Mouse (Mus musculus): ENCODE results near the gene Gchfr. TPM values are rescaled to one million over a fixed set of nuclear protein-coding genes. Genes with fewer than 3 reads are reported as not detected.

The Gchfr gene
- polyA plus RNA-seq, 1 experiment from 2014 or later: not detected

DNA sequence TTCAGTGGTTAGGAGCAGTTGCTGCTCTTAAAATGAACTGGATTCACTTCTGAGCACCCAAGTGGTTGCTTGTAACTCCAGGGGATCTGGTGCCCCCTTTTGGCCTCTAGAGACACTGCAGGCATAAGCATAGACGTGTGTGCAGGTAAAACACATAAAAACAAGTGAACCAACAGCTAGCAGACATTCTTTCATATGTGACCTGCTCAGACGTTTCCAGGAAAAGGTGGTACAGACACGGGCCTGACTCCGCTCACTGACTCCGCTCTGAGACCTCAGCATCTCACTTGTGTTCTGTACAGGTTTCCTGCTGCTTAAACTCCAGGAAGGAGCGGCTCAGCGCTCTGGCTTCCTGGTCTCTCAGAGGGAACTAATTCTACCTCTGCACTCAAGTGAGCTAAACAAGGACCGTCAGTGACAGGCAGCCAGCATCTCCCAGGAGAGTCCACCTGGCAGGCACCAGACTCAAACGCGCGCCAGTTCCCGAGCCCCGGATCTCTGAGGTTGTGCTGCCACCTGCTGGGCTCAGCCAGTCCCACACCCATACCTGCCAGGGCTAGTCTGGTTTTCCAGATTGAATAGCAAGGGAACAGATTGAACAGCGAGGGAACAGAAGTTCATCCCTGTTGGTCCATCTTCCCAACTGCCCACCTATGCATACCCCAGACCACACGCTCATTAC is 21.6 kb downstream of the Gchfr start:
- Histone ChIP-seq H3K27ac (no peak overlapping the region), H3K36me3 (ENCODE audit: inconsistent target) (peaks cover 19% of the 10 kb centered on the region; the same call in 1 of the 2 replicates), H3K79me2 (ENCODE audit: inconsistent target) (peaks cover 5% of the 10 kb centered on the region; the same call in 1 of the 2 replicates), H3K4me3 (ENCODE audit: inconsistent target) (no peak overlapping the region)
- WGBS (ENCODE audit: missing documents): 5% methylated on average over 15 of the region's 15 CpGs

DNA sequence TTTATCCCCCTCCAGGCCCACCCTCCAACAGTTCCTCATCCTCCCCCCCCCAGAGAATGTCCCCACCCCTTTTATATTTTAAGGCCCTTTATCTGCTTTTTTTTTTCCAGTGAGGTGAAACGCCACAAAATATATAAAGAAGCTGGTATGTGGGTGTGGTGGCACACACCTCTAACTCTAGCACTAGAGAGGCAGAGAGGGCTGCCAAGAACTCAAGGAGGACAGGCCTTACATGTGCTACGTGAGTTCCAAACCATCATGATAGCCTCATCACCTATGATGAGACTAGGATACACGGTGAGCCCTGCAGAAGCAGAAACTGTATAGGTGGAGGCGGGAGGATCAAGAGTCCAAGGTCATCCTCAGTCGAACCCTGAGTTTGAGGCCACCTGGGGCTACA is 23.4 kb downstream of the Gchfr start:
- Histone ChIP-seq H3K27ac (no peak overlapping the region), H3K79me2 (ENCODE audit: inconsistent target) (peaks cover 8% of the 10 kb centered on the region; the same call in 1 of the 2 replicates), H3K4me3 (ENCODE audit: inconsistent target) (no peak overlapping the region), H3K36me3 (ENCODE audit: inconsistent target) (peaks cover 5% of the 10 kb centered on the region; the same call in 1 of the 2 replicates)
- WGBS (ENCODE audit: missing documents): 92% methylated on average over 5 of the region's 5 CpGs

DNA sequence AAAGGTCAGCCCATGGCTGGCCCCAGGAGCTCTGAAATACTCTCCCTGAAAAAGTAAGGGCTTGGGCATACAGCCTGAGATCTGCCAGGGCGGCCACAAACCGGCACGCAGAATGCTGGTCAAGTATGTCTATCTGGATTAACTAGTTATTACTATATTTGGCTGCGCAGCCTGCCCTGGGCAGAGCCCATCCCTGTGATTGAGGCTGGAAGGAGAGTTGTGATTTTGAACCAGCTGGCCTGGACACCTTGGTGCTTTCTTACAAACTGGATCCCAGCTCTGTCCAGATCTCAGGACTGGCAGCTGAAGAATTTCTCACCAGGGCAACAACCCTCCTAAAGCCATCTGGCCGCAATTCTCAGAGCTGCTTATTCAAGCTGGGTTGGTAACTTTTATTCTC is 26.6 kb downstream of the Gchfr start:
- Histone ChIP-seq H3K4me3 (ENCODE audit: inconsistent target) (no peak overlapping the region), H3K36me3 (ENCODE audit: inconsistent target) (no peaks in the 10 kb centered on the region), H3K27ac (no peak overlapping the region), H3K79me2 (ENCODE audit: inconsistent target) (peaks cover 27% of the 10 kb centered on the region; the same call in 1 of the 2 replicates)
- 98% methylated on average over 5 of the region's 5 CpGs for WGBS (ENCODE audit: missing documents)

DNA sequence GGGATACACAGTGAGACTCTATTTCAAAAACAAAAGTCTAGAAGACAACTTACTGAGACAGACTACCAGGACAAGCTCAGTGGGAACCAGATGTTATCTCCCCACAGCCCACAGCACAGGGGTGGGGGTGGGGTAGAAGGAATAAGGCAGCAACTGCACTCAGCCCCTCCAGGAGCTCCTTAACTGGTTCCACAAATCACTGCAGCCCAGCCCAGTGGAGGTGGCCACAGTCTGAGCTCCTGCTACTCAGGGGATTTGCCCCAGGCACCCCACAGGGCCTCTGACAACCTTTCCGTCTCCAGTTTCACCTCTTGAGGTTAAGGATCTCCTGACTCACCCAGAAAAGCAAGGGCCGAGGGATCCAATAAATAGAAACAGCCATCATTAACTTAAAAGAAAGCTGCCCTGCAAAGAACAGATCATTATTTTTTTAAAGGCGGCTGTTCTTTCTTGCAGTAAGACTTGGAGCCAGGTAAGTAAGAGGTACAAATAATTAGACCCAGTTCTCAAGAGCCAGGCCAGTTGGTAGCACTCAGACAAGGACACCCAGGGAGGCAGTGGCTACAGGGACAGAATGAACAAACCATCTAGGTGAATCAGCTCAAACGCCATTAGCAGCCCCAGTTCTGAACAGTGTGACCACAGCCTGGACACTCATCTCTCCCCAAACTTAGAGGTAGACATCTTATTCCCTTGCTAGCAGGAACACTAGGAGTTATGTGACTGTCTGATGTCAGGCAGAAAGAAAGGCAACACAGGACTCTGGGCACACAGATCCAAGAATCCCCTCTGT is 28.9 kb downstream of the Gchfr start:
- Histone ChIP-seq H3K79me2 (ENCODE audit: inconsistent target) (peaks cover 47% of the 10 kb centered on the region; the same call in 1 of the 2 replicates), H3K27ac (no peak overlapping the region), H3K4me3 (ENCODE audit: inconsistent target) (no peak overlapping the region), H3K36me3 (ENCODE audit: inconsistent target) (no peaks in the 10 kb centered on the region)
- 92% methylated on average over 4 of the region's 4 CpGs for WGBS (ENCODE audit: missing documents)

DNA sequence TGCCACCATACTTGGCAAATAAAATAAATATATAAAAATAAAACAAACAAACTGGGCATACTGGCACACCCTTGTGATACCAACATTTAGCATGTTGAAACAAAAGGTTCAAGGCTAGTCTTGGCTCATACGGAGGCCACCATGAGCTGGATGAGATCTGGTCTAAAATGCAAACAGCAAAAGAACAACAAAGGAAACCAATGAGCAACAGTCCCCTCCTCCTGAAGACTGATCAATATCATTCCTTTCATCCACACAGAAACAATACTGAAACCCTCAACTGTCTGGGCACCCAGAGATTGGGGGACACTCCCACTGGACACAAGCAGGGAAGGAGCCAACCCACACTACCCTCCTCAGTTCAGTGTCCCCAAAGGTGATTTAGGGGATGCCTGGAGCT is 29.9 kb downstream of the Gchfr start:
- Histone ChIP-seq H3K4me3 (ENCODE audit: inconsistent target) (no peak overlapping the region), H3K36me3 (ENCODE audit: inconsistent target) (no peaks in the 10 kb centered on the region), H3K79me2 (ENCODE audit: inconsistent target) (peaks cover 55% of the 10 kb centered on the region; the same call in 1 of the 2 replicates), H3K27ac (no peak overlapping the region)
- 89% methylated on average over 1 of the region's 1 CpGs for WGBS (ENCODE audit: missing documents)

DNA sequence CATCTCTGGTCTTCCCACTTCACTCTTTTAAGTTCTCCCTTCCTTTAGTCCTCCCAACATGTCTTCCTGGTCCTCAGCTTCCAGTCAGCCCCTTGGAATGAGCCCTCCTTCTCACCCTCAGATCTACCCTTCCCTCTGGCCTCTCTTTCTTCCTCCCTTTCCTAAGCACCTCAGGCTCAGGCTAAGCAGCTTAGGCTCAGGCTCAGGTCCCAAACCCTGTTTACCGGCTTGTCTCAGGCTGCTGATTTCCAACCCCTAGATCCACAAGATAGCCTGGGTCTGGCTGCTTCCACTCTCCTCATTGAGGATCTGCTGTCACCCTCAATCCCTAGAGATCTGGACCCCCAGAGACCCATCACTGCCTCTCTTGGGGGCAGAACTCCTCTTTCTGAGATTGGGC is 30.5 kb downstream of the Gchfr start:
- no peaks in the 10 kb centered on the region for H3K36me3 ChIP-seq (ENCODE audit: inconsistent target)
- 100% methylated on average over 1 of the region's 1 CpGs for WGBS (ENCODE audit: missing documents)
- H3K27ac ChIP-seq: no peak overlapping the region
- H3K79me2 ChIP-seq (ENCODE audit: inconsistent target): peaks cover 61% of the 10 kb centered on the region; the same call in 1 of the 2 replicates
- H3K4me3 ChIP-seq (ENCODE audit: inconsistent target): no peak overlapping the region

DNA sequence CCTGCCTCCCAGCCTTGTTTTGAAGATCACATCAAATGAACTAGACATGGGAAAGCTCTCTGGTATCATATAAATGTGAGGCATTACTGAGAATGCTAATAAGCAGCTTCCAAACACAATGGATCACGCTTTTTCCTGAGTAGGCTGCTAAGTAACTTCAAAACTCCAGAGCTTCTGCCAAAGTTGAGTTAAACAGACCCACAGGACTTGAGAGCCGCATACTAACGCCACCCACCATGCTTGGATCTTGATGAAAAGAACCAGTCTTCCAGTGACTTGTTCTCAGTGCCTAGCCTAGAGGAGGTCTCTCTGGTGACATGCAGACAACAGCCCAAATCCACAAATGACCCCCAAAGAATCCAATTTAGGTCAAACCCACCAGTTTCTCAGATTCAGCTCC is 31.4 kb downstream of the Gchfr start:
- Histone ChIP-seq H3K4me3 (ENCODE audit: inconsistent target) (no peak overlapping the region), H3K36me3 (ENCODE audit: inconsistent target) (no peaks in the 10 kb centered on the region), H3K27ac (no peak overlapping the region), H3K79me2 (ENCODE audit: inconsistent target) (peaks cover 67% of the 10 kb centered on the region; the same call in 1 of the 2 replicates)
- WGBS (ENCODE audit: missing documents): 98% methylated on average over 3 of the region's 3 CpGs

GRCm38 (mm10) chr2:119202914-119203453 is 35.4 kb downstream of the Gchfr start:
- Histone ChIP-seq H3K36me3 (ENCODE audit: inconsistent target) (no peaks in the 10 kb centered on the region), H3K79me2 (ENCODE audit: inconsistent target) (peaks cover 82% of the 10 kb centered on the region; the same call in 1 of the 2 replicates), H3K4me3 (ENCODE audit: inconsistent target) (no peak overlapping the region), H3K27ac (no peak overlapping the region)
- 77% methylated on average over 5 of the region's 5 CpGs for WGBS (ENCODE audit: missing documents)

GRCm38 (mm10) chr2:119203871-119204460 is 36.4 kb downstream of the Gchfr start:
- WGBS (ENCODE audit: missing documents): 89% methylated on average over 4 of the region's 4 CpGs
- Histone ChIP-seq H3K79me2 (ENCODE audit: inconsistent target) (peaks cover 83% of the 10 kb centered on the region; the same call in 1 of the 2 replicates), H3K4me3 (ENCODE audit: inconsistent target) (no peak overlapping the region), H3K36me3 (ENCODE audit: inconsistent target) (no peaks in the 10 kb centered on the region), H3K27ac (no peak overlapping the region)

- Histone ChIP-seq H3K36me3 (ENCODE audit: inconsistent target) (peaks cover 22% of the 10 kb centered on the region; the same call in 1 of the 2 replicates), H3K27ac (peak overlapping the region; percentile 81), H3K79me2 (ENCODE audit: inconsistent target) (peaks cover 54% of the 10 kb centered on the region; the same call in 1 of the 2 replicates), H3K4me3 (ENCODE audit: inconsistent target) (peak overlapping the region; percentile 92)
- 24% methylated on average over 6 of the region's 6 CpGs for WGBS (ENCODE audit: missing documents)
Measured at GRCm38 (mm10) chr2:119207961-119208343, 40.4 kb downstream of the Gchfr start.

- WGBS (ENCODE audit: missing documents): 0% methylated on average over 51 of the region's 51 CpGs
- H3K36me3 ChIP-seq (ENCODE audit: inconsistent target): peaks cover 28% of the 10 kb centered on the region; the same call in 1 of the 2 replicates
- peak within 1 kb of the TSS; percentile 92 for H3K4me3 ChIP-seq (ENCODE audit: inconsistent target)
- H3K79me2 ChIP-seq (ENCODE audit: inconsistent target): peaks cover 48% of the 10 kb centered on the region; the same call in 1 of the 2 replicates
- H3K27ac ChIP-seq: peak within 1 kb of the TSS; percentile 81
Measured at GRCm38 (mm10) chr2:119208344-119209175, 41.0 kb downstream of the Gchfr start, which contains the start of the genes Zfyve19 and Dnajc17. Gene Zfyve19, plus strand, starts transcription at chr2:119208617. Gene Dnajc17, minus strand, starts transcription at chr2:119208795.

- 0% methylated on average over 13 of the region's 13 CpGs for WGBS (ENCODE audit: missing documents)
- H3K36me3 ChIP-seq (ENCODE audit: inconsistent target): peaks cover 28% of the 10 kb centered on the region; the same call in 1 of the 2 replicates
- peak overlapping the region; percentile 92 for H3K4me3 ChIP-seq (ENCODE audit: inconsistent target)
- peak overlapping the region; percentile 44; the same call in 1 of the 2 replicates for H3K27ac ChIP-seq
- H3K79me2 ChIP-seq (ENCODE audit: inconsistent target): peaks cover 42% of the 10 kb centered on the region; the same call in 1 of the 2 replicates
Measured at GRCm38 (mm10) chr2:119209176-119209507, 41.6 kb downstream of the Gchfr start.

Measured in macrophage (primary cell).